Mouse (Mus musculus) thymus, adult 2 months (tissue): ENCODE measurements around the gene Trpm8.

Source experiments
- CTCF ChIP-seq: fragments of 200-500 bp; IDR thresholded peaks from 2 replicates; pipeline ENCODE4 v1.5.1; 2012; ENCODE audit warnings: mild to moderate bottlenecking, control low read depth, low read length, moderate library complexity, borderline replicate concordance; ENCODE audit not compliant: control insufficient read depth, poor library complexity, insufficient read depth; ENCODE audit errors: extremely low read depth
- POLR2A ChIP-seq: fragments of 200-500 bp; IDR thresholded peaks from 2 replicates; pipeline ENCODE4 v1.6.1; 2012; ENCODE audit warnings: mild to moderate bottlenecking, low read length, control low read depth, moderate library complexity; ENCODE audit not compliant: control insufficient read depth, poor library complexity, insufficient read depth; ENCODE audit errors: extremely low read depth

DNA sequence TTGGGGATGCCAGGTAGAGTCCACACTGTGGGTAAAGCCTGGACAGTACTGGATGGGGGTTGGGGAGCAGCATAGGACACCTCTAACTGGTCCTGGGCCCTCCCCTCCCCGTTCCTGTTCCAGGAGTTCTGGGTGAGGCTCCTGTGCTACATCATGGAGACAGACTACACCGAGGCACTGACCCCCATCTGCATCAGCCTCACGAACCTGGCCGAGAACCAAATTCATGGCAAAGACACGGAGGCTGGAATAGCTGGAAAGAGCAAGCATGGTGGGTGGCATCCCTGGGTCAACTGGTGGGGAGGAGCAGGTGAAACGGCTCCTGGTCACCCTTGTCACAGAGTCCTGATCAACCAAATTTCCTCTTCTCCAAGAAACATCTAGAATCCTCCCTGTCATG is 38.7 kb upstream of the Trpm8 start:
- TF ChIP-seq CTCF (no peak), POLR2A (no peak)
